Mouse (Mus musculus) embryonic facial prominence, embryonic 13.5 days (tissue): ENCODE measurements around the gene Spag16. TPM values are rescaled to one million over a fixed set of nuclear protein-coding genes. Genes with fewer than 3 reads are reported as not detected.

Experiments used
- ATAC-seq: fragments of 200-750 bp; cut with Nextera tagmentation; 2 replicates; pipeline ENCODE4 v1.8.0; 2017; ENCODE audit warnings: low read depth; ENCODE audit not compliant: insufficient number of reproducible peaks, insufficient read depth, low FRiP score, low TSS enrichment
- H3K27ac ChIP-seq: fragments of 300-500 bp; sonication (generic); 2 replicates; pipeline ENCODE4 v1.5.1; 2015; ENCODE audit warnings: moderate library complexity, mild to moderate bottlenecking, inconsistent platforms
- H3K27me3 ChIP-seq: fragments of 300-500 bp; sonication (generic); 2 replicates; pipeline ENCODE4 v1.6.1; 2015; ENCODE audit warnings: mild to moderate bottlenecking, inconsistent platforms
- H3K36me3 ChIP-seq: fragments of 300-500 bp; sonication (generic); 2 replicates; pipeline ENCODE4 v1.6.1; 2015; ENCODE audit warnings: mild to moderate bottlenecking, inconsistent platforms
- H3K4me1 ChIP-seq: fragments of 300-500 bp; sonication (generic); 2 replicates; pipeline ENCODE4 v1.6.1; 2015; ENCODE audit warnings: inconsistent platforms
- H3K4me2 ChIP-seq: fragments of 300-500 bp; sonication (generic); 2 replicates; pipeline ENCODE4 v1.6.1; 2015; ENCODE audit warnings: moderate library complexity, mild to moderate bottlenecking, inconsistent platforms
- H3K4me3 ChIP-seq: fragments of 300-500 bp; sonication (generic); 2 replicates; pipeline ENCODE4 v1.5.1; 2015; ENCODE audit warnings: mild to moderate bottlenecking, inconsistent platforms
- H3K9ac ChIP-seq: fragments of 300-500 bp; sonication (generic); 2 replicates; pipeline ENCODE4 v1.6.1; 2015; ENCODE audit warnings: mild to moderate bottlenecking, inconsistent platforms
- H3K9me3 ChIP-seq: fragments of 300-500 bp; sonication (generic); 2 replicates; pipeline ENCODE4 v1.6.1; 2016; ENCODE audit warnings: inconsistent platforms
- WGBS: fragments of 180-500 bp; shearing (Covaris S2); methylation state at CpG from one replicate; pipeline ENCODE4 v1.1.7; 2015; ENCODE audit warnings: mixed read lengths; 5-methylcytosine and 5-hydroxymethylcytosine counted together
- polyA plus RNA-seq: library from polyadenylated mRNA; unstranded; fragments of >200 nt; fragmentation: Nextera tagmentation; extraction: Ambion mirVana; gene quantifications from 2 replicates; pipeline ENCODE4 v1.2.1, GENCODE M21; 2015

Spag16 gene
- polyA plus RNA-seq, 1 experiment from 2014 or later, result 0.91 TPM

DNA sequence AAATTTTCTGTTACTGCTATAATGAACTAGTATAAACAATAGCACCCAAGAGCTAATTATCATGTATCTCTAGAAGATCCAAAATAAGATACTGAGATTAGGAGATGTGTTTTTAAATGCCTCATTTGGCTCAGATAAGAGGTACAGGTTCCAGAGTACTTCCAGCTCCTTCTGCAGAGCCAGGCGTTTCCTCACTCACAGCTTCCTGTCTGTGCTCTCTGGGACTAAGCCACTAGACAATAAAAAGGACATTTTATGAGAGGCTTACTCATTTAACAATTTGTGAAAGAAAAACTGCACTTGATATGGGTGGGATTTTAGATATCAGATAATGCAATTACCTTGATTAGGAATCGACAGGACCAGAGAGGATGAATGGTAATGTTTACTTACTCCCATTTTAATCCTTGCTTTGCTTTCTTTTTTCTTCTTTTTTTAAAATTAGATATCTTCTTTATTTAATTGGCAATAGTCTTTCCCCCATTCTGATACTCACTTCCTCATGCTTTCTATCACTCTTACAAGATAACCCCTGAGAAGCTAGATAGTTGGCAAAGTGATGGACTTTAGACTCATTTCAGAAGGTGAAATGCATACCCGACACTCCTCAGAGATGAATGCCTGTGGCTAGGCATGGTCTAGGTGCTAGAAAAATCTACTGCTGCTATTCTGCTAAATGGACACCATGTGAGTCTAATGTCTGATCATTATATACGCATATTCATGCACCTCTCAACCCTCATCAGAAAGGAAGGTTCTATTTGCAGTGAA, 289.6 kb downstream of the Spag16 start:
- Histone ChIP-seq H3K4me3 (no peak overlapping the region), H3K4me1 (no peaks in the 10 kb centered on the region), H3K4me2 (no peak overlapping the region), H3K27me3 (no peaks in the 10 kb centered on the region), H3K36me3 (no peaks in the 10 kb centered on the region), H3K9me3 (no peaks in the 10 kb centered on the region), H3K9ac (no peak overlapping the region), H3K27ac (no peak overlapping the region)
- no peak for ATAC-seq
- 81% methylated on average over 4 of the region's 4 CpGs for WGBS

DNA sequence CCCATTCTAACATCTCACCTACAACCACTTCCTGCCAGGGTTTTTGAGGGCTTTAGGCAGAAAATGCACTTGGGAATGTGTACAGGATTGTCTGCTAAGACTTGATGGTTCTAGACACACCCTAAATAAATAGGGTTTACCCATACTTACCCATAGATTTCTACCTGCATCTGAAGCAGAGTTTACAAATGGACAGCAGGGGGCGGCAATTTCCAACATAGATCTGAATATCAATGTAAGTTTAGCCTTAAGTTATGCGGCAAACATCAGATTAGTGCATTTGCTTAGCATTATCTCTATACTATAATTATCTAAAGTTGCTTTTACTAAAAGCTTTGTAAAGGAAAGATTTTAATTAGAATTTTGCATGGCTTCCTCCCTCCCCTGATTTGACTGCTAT, 301.3 kb downstream of the Spag16 start:
- WGBS, result 41% methylated on average over 2 of the region's 2 CpGs
- ATAC-seq, result no peak
- H3K4me3 ChIP-seq, result no peak overlapping the region
- H3K9ac ChIP-seq, result no peak overlapping the region
- no peaks in the 10 kb centered on the region for H3K9me3 ChIP-seq
- no peaks in the 10 kb centered on the region for H3K27me3 ChIP-seq
- no peak overlapping the region for H3K27ac ChIP-seq
- no peaks in the 10 kb centered on the region for H3K4me1 ChIP-seq
- H3K4me2 ChIP-seq, result no peak overlapping the region
- H3K36me3 ChIP-seq, result no peaks in the 10 kb centered on the region

DNA sequence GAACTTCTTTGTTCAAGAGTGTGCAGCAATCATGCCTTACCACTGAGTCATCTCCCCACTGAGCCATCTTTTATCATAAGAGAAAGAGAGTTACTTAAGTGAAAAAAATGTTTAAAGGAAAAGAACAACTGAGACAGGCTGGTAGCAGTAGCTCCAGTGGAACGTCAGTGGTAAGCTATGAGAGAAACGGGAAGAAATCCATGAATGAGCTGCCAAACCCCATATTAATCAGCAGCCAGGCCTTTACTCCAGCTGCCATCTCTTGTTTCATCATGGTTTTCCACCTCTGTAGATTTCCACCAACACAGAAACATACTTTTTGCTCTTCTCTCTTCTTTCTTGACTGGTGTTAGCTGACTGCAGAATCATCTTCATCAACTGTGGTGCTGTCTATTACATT, 308.8 kb downstream of the Spag16 start:
- no peak for ATAC-seq

DNA sequence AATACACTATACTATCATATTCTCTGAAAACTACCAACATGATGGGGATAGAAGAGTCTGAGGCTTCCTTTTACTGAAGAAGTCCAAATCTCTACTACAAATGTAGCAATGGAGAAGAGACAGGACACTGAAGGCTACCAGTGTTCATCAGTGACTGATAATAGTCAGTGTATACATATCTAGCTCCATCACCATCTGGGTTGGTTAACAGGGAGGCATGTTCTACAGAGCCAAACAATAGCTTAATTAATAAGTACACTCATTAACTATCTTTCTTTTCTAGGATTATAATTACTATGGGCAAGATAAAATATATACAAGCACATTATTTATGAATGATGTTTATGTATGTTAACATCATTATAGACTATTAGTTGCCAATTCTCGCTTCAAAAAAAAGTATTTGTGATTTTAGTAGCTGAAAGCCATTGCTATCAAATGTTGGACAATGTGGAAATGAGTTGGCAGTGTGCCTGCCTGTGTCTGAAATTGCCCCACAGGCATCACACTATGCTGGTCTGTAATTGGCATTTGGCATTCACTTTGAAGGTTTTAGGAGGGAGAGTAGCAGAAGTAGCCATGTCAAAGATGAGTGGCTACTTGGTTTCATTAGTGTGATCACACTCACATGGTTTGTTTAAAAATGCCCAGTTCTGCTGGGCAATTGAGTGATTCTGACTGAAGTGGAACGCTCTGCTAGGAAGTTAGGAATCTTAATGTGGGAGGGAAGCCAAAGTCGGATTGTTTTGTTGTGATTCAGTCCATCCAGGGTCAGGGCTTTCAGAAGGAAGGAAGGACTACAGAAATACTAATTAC, 338.8 kb downstream of the Spag16 start:
- Histone ChIP-seq H3K4me2 (no peak overlapping the region), H3K9ac (no peak overlapping the region), H3K4me3 (no peak overlapping the region), H3K36me3 (no peaks in the 10 kb centered on the region), H3K27me3 (no peaks in the 10 kb centered on the region), H3K27ac (no peak overlapping the region), H3K9me3 (no peaks in the 10 kb centered on the region), H3K4me1 (no peaks in the 10 kb centered on the region)
- no peak for ATAC-seq
- 69% methylated on average over 3 of the region's 3 CpGs for WGBS

More for the DNA sequence above, 308.8 kb downstream of the Spag16 start:
- Histone ChIP-seq H3K9ac (no peak overlapping the region), H3K9me3 (no peaks in the 10 kb centered on the region), H3K4me3 (no peak overlapping the region), H3K27me3 (no peaks in the 10 kb centered on the region), H3K4me1 (no peaks in the 10 kb centered on the region), H3K4me2 (no peak overlapping the region), H3K36me3 (no peaks in the 10 kb centered on the region), H3K27ac (no peak overlapping the region)
- WGBS, result 35% methylated on average over 2 of the region's 2 CpGs

DNA sequence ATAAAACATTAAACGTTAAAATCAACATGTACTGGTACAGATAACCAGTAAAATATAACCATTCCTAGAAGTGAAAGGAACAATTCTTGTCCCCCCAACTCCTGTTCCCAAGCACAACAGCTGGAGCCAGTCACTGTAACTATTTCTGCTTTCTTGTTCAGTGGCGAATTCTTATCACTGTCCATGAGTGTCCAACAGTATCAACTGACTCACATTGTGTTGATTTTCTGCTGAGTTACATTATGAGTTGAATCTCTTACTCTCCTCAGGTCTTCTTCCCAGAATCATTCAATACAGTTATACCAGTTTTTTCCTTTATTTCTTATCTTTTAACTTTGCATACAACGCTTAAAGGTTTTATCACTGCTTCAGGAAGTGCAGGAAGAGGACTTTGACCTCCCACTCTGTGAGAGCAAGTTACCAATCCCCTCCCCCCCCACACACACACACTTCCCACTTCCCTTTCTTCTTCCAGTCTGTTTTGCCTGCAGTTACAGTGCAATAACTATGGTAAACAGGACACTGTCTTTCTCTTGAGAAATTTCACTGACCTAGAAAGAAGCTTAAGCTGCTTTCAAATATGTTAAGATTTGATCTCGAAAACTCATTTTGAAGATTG, 353.5 kb downstream of the Spag16 start:
- WGBS, result 73% methylated on average over 4 of the region's 4 CpGs
- H3K27ac ChIP-seq, result no peak overlapping the region
- H3K4me3 ChIP-seq, result no peak overlapping the region
- no peak for ATAC-seq
- H3K4me2 ChIP-seq, result no peak overlapping the region
- H3K4me1 ChIP-seq, result 0 out of 2 replicates have a peak, but pooled peaks cover 4% of the 10 kb centered on the region
- no peaks in the 10 kb centered on the region for H3K27me3 ChIP-seq
- no peaks in the 10 kb centered on the region for H3K9me3 ChIP-seq
- no peaks in the 10 kb centered on the region for H3K36me3 ChIP-seq
- H3K9ac ChIP-seq, result no peak overlapping the region

DNA sequence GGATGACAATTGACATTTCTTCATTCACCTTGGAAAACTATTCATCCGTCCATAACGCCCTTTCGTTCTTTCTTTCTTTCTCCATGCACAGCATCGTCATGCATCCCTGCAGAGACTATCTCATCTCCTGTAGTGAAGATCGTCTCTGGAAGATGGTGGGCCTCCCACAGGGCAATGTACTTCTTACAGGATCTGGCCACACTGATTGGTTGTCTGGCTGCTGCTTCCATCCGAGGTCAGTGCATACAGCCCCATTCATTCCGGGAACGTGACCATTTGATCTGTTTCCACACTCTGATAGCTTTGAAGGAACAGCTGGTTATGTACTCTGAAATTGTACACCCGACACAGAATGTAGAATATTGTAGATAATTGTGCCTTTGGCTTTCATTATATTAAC, 438.0 kb downstream of the Spag16 start:
- Histone ChIP-seq H3K9me3 (no peaks in the 10 kb centered on the region), H3K4me2 (no peak overlapping the region), H3K4me1 (no peaks in the 10 kb centered on the region), H3K9ac (no peak overlapping the region), H3K27ac (no peak overlapping the region), H3K4me3 (no peak overlapping the region), H3K27me3 (no peaks in the 10 kb centered on the region), H3K36me3 (no peaks in the 10 kb centered on the region)
- no peak for ATAC-seq
- 53% methylated on average over 9 of the region's 9 CpGs for WGBS

DNA sequence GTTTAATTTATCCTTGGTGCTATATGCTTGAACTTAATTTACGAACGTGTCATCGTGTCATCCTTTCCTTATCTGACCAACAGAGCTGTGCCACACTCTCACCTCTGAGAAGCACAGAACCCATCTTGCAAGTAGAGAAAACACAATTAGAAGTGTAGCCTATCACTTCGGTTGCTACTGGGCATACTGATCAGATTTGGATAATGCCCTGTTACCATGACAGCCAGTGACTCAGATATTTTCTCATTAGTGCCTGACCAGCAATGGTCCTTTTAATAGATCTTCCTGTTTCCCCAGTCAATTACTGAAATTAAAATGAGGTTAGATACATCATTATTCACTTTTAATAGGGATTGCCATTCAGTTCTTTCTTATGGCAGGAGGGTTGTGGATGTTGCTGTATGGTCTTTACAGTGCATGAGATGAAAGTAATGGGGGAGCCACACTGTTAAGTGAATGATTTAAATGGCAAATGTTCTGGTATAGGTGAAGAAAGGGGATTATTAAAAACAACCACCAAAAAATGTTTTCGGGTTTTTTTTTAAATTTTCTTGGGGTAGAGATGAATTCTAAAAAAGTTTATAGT, 439.2 kb downstream of the Spag16 start:
- no peaks in the 10 kb centered on the region for H3K9me3 ChIP-seq
- no peak overlapping the region for H3K4me3 ChIP-seq
- WGBS, result 83% methylated on average over 5 of the region's 5 CpGs
- no peak overlapping the region for H3K9ac ChIP-seq
- no peaks in the 10 kb centered on the region for H3K4me1 ChIP-seq
- H3K27me3 ChIP-seq, result no peaks in the 10 kb centered on the region
- ATAC-seq, result no peak
- no peak overlapping the region for H3K4me2 ChIP-seq
- H3K27ac ChIP-seq, result no peak overlapping the region
- H3K36me3 ChIP-seq, result no peaks in the 10 kb centered on the region

DNA sequence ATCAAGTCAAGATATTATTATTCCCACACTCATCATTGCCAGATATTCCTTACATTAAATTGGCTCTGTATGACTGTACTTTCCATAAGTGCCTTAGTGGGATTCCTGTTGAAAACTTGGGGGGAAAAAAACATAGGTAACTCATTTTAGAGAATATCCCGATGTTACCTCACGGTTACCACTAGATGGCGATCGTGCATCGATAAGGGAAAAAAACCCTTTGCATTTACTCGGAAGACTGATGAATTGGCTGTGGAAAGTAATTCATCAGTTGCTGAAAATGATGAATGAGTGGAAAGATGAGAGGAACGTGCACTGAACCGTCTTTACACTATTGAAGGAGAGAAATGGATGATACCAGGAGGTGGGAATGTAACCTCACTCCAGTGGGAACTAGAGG, 443.4 kb downstream of the Spag16 start:
- Histone ChIP-seq H3K4me3 (no peak overlapping the region), H3K4me1 (no peaks in the 10 kb centered on the region), H3K4me2 (no peak overlapping the region), H3K27me3 (no peaks in the 10 kb centered on the region), H3K9me3 (no peaks in the 10 kb centered on the region), H3K27ac (no peak overlapping the region), H3K36me3 (no peaks in the 10 kb centered on the region), H3K9ac (no peak overlapping the region)
- no peak for ATAC-seq
- WGBS, result 17% methylated on average over 8 of the region's 8 CpGs

DNA sequence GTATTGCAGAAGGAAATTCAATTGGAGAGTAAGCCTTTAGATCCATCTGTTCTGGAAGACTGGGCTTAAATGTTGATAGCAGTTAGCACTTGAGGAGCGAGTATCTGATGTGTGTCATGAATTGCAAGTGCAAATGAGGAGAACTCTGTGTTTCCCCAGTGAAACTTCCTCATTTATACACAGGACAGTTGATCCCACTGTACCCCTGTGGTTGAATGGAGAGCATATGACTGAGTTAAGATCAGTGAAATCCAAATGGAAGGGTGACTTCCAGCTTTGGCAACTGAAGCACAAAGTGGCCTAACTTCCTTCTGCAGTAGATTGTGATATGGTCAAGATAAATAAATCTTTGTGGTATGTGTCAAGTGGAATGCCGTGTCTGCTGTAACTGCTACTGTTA, 446.0 kb downstream of the Spag16 start:
- H3K4me3 ChIP-seq, result no peak overlapping the region
- H3K4me2 ChIP-seq, result no peak overlapping the region
- no peaks in the 10 kb centered on the region for H3K36me3 ChIP-seq
- 76% methylated on average over 2 of the region's 2 CpGs for WGBS
- H3K4me1 ChIP-seq, result no peaks in the 10 kb centered on the region
- ATAC-seq, result no peak
- no peak overlapping the region for H3K27ac ChIP-seq
- H3K9ac ChIP-seq, result no peak overlapping the region
- H3K27me3 ChIP-seq, result no peaks in the 10 kb centered on the region
- H3K9me3 ChIP-seq, result no peaks in the 10 kb centered on the region

DNA sequence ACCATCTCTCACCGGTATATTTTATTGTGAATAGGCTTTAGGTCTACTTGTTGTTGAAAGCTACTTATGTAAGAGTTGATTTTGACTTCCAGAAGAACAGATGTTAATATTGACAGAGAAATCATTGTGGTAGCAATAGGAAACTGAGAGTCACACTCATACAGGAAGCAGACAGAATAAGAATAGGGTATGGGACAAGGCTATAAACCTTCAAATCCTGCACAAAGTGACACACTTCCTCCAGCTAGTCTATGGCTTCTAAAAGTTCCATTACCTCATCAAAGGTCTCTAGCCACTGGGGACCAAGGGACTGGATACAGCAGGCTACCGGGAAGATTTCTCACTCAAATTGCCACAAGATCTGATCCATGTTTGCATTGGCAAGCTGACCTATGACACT, 452.5 kb downstream of the Spag16 start:
- 67% methylated on average over 2 of the region's 2 CpGs for WGBS
- ATAC-seq, result no peak
- no peaks in the 10 kb centered on the region for H3K9me3 ChIP-seq
- H3K27ac ChIP-seq, result no peak overlapping the region
- H3K9ac ChIP-seq, result no peak overlapping the region
- no peak overlapping the region for H3K4me2 ChIP-seq
- H3K4me1 ChIP-seq, result no peaks in the 10 kb centered on the region
- H3K4me3 ChIP-seq, result no peak overlapping the region
- H3K36me3 ChIP-seq, result no peaks in the 10 kb centered on the region
- no peaks in the 10 kb centered on the region for H3K27me3 ChIP-seq

- WGBS, result 79% methylated on average over 1 of the region's 1 CpGs
- no peak overlapping the region for H3K4me3 ChIP-seq
Measured at GRCm38 (mm10) chr1:70283388-70283787, 456.6 kb downstream of the Spag16 start.

More at GRCm38 (mm10) chr1:70283388-70283787, 456.6 kb downstream of the Spag16 start:
- Histone ChIP-seq H3K4me1 (no peaks in the 10 kb centered on the region), H3K4me2 (no peak overlapping the region), H3K27ac (no peak overlapping the region), H3K9ac (no peak overlapping the region), H3K9me3 (no peaks in the 10 kb centered on the region), H3K27me3 (no peaks in the 10 kb centered on the region; the same call in 1 of the 2 replicates), H3K36me3 (no peaks in the 10 kb centered on the region)
- no peak for ATAC-seq
